Mouse (Mus musculus) cerebellum, postnatal 10 days (tissue): ENCODE results near the gene Fam166a.
"Not testable (repeated sequence)": the region's sequence is repeated elsewhere in the genome, so short reads cannot be mapped to it uniquely, and the experiment has no call there.

Experiments
- DNase-seq, 2 experiments: peaks; one replicate each; pipeline ENCODE4 v3.0.0; 2021; ENCODE audit warnings: mixed read lengths in 2 of 2

The Fam166a gene

GRCm38 (mm10) chr2:25243342-25243741, 24.8 kb downstream of the Fam166a start:
- no peak for DNase-seq

- DNase-seq = no peak
These were observed 25.6 kb downstream of the Fam166a start for GRCm38 (mm10) chr2:25244144-25244543.

- DNase-seq = peak in 1 of 2 experiments; percentile 45
These were observed 27.9 kb downstream of the Fam166a start, which contains the start of gene AL732309.1 for GRCm38 (mm10) chr2:25246183-25247072. AL732309.1 (minus strand) TSS chr2:25246863.

GRCm38 (mm10) chr2:25252331-25252730, 33.8 kb downstream of the Fam166a start:
- peak; percentile 33 to 48 for DNase-seq

- peak; percentile 95 to 96 for DNase-seq
These were observed 36.8 kb downstream of the Fam166a start, which contains the start of gene Tmem203 for GRCm38 (mm10) chr2:25255284-25255779. Tmem203 (plus strand) TSS chr2:25255439.

DNA sequence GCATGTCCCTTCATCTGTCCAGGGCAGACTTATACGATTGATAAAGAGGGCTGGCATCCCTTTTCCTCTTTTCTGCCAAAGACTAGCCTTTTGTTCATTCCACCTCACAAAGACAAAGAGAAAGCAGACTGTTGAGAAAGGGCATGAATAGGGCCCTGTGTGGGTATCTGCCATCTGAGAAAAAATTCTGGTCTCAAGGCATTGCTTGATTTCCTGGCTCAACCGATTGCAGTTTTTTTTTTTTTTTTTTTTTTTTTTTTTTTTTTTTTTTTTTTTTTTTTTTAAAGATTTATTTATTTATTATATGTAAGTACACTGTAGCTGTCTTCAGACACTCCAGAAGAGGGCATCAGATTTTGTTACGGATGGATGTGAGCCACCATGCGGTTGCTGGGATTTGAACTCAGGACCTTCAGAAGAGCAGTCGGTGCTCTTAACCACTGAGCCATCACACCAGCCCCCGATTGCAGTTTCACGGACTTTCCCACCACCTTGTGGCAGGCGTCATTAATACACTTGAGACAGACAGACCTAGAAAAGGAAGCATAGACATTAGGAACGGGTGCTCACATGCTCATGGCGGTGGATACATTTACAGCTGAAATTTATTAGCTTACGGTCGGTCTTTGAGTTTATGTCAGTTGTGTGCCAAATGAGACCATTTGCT, 38.0 kb downstream of the Fam166a start:
- DNase-seq = peak; percentile 78 to 82

DNA sequence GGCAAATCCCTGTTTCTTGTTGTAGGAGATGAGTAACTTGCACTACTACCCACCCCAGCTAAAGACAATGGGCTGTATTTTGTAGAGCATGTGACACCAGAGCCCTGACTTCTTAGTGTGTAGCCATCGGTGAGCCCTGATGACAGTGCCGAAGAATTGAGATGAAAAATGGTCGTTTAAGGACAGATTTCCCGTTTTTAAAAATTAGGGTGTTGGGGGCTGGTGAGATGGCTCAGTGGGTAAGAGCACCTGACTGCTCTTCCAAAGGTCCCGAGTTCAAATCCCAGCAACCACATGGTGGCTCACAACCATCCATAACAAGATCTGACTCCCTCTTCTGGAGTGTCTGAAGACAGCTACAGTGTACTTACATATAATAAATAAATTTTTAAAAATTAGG, 38.7 kb downstream of the Fam166a start:
- not testable (repeated sequence) for DNase-seq

- peak in 1 of 2 experiments; percentile 53 for DNase-seq
These were observed 40.3 kb downstream of the Fam166a start for GRCm38 (mm10) chr2:25258887-25259286.

- DNase-seq = no peak
These were observed 43.3 kb downstream of the Fam166a start for GRCm38 (mm10) chr2:25261870-25262269.

DNA sequence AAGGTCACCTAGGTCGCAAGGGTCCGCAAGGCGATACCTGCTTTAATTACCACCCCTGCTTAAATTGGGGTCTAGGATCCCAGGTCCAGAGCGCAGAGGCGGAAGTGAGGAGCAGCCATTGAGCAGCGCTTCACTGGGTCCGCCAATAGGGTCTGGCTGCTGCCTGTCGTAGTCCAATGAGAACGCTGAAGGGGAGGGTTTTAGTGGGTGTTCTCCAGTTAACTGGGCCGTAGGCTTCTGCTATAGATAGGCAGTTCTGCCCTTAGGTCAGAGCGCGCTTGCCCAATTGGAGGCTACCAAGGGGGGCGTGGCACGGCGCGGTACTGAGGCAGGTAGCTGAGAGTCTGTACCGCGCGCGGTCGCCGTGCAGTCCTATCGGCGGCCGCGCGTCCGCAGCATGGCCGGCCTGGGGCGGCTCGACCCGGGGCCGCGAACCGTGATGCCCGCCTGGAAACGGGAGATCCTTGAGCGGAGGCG, 43.8 kb downstream of the Fam166a start, which contains the start of gene Tprn:
Tprn (plus strand) TSS at position 328 of the 477 bp plus-strand sequence.
- peak; percentile 98 to 99 for DNase-seq

DNA sequence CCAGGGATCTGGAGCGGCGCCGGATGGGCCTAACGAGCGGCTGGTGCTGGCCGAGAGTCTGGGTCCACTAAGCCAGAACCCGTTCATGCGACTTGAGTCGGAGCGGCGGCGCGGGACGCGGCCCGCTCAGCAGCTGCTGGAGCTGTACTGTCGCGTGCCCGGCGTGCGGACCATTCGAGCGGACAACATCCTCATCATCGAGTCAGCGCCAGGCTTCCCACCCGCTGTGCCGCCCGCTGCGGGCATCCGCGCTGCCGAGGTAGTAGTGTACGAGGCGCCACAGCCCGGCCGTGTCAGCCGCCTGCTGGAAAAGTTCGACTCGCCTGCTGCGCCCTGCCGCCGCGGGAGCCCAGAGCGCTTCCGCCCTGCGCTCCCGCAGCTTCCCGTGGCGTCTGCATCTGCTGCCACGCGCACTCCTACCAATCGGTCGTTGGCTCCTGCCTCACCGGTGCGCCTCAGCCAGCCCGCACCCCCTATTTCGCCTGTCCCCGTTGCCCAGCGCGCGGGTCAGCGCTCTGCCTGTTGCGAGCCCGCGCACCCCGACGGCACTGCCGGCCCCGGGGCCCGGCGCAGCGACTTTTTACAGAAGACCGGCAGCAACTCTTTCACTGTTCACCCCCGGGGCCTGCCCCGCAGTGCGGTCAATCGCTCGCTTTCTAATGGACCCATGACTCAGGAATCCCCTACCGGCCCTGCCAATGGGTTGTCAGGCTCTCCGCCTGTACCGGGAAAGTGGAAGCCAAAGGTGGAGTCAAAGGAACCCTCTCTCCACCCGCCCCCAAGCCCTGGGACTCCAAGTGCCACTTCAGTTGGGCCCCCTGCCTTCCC, 44.5 kb downstream of the Fam166a start:
- DNase-seq = peak; percentile 92 to 93

GRCm38 (mm10) chr2:25263623-25264285, 45.2 kb downstream of the Fam166a start:
- peak; percentile 79 to 85 for DNase-seq

DNA sequence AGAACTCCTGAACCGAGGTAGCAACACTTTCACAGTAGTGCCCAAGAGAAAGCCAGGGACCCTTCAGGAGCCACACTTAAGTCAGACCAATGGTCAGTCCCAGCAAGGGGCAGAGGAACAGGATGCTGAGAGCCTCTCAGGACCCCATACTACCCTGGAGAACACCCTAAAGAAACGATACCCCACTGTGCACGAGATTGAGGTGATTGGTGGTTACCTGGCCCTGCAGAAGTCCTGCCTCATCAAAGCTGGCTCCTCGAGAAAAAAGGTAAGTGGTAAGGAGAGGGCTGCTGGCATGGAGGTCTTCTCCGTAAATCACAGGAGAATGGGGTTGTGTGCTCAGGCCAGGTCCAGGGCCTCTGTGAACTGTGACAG, 45.7 kb downstream of the Fam166a start:
- DNase-seq = peak in 1 of 2 experiments; percentile 59

DNA sequence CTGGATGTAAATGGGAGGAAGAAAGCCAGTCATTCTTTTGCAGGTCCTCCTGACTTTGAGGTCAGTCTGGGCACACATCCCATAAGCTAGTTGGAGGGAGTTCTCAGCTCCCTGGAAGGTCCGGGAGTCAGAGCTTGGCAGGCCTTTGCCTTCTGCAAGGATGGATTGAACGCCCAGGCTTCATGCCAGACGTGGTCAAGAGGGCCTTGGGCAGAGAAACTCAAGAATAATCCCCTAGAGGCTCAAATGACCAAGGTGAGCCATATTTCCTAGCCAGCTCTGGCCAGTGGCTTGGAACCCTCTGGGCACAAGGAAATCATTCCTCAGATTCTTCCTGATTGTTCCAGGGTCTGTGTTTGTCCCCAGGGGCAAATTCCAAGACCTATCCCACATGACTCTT, 46.3 kb downstream of the Fam166a start:
- DNase-seq = peak; percentile 95 to 97

DNA sequence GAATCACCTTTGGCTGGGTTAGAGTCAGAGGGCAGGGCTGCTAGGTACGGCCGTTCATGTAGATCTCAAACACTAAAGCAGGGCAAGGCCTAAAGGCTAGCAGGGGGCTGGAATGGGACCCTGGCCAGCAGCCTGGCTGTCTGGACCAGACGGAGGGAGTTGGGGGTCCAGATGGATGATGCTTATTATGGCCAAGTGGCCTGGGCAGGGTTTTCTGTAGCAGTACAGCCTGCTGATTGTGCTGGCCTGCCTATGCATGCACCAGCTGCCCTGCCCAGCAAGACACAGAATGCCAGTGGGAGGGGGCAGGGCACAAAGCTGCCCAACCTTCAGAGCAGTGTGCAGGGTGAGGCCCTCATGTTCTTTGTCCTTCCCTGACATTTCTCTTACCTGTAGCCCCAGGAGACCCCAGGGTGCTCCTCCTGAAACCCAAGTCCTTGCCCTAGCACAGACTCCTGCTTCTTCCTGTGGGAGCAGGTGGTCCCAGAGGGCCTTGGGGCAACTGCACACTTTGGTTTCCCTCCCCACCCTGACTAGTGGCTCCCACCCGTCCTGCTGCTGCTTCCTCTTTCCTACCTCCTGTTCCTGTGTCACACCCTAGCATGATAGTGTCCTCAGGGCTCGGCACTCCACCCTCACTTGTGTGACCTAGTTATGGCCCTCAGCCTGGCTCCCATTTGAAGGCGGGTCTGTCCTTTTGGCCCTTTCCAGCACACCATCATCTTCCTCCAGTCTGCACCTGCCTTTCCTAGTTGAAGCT, 47.5 kb downstream of the Fam166a start:
- peak; percentile 99 for DNase-seq

GRCm38 (mm10) chr2:25266720-25267119, 48.2 kb downstream of the Fam166a start:
- peak; percentile 95 for DNase-seq

DNA sequence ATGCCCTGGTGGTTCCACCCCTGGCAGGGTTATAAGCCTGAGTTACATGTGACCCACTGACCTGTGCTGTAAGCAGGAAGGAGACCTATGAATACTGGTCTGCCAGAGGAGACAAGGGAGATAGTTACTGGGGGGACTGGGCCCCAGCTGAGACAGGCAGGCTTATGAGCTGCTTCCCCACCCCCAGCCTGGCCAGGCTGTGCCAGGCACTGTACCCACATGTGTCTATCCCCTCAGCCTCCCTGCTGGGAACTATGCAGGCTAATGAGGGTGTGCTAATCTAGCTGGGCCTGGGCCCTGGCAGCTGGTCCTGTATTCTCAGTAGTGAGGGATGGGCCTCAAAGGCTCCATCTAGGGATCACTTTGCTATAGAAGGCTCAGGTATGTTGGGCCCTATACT, 48.7 kb downstream of the Fam166a start:
- peak; percentile 83 to 89 for DNase-seq

DNA sequence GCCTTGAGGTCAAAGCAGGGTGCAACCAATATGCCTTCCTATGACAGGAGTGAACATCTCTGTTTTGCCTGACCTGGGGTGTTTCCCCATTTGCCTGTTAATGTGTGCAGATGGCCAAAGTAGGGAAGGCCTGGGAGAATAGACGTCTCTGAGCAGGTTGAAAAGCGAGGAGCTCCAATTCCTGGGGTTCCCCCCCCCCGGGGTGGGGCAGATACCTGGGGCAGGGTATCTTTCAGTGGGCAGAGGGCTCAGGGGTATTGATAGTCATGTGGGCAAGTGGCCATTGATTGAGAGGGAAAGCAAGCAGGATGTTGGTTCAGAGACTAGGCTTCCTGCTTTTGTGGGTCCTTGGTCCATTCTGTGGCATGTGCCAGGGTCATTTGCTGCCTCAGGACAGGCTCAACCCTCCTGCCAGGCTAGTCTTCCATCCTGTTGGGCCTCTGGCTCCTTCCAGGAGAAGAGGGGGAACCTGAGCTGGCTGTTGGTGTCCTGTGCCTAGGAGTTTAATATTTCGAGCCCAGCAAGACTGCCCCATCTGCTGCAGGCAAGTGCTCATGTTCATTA, 49.3 kb downstream of the Fam166a start:
- DNase-seq = peak; percentile 63 to 68
